Mouse (Mus musculus) heart, embryonic 10.5 days (tissue): ENCODE results near the gene Pbx4. TPM values are rescaled to one million over a fixed set of nuclear protein-coding genes. Genes with fewer than 3 reads are reported as not detected.
A peak's percentile ranks its signal among the peaks of the same experiment; 100 is the strongest.

Source experiments
- DNase-seq: peaks from one replicate; pipeline ENCODE4 v3.0.0-alpha.2; 2017; ENCODE audit warnings: low spot score
- H3K27ac ChIP-seq: fragments of 300-500 bp; sonication (generic); 2 replicates; pipeline ENCODE4 v1.5.1; 2016; ENCODE audit warnings: mild to moderate bottlenecking
- H3K27me3 ChIP-seq: fragments of 300-500 bp; sonication (generic); 2 replicates; pipeline ENCODE4 v1.6.1; 2016; ENCODE audit warnings: mild to moderate bottlenecking; ENCODE audit not compliant: poor library complexity, insufficient read depth, severe bottlenecking
- H3K36me3 ChIP-seq: fragments of 300-500 bp; sonication (generic); 2 replicates; pipeline ENCODE4 v1.6.1; 2016; ENCODE audit warnings: mild to moderate bottlenecking, moderate library complexity
- H3K4me1 ChIP-seq: fragments of 300-500 bp; sonication (generic); 2 replicates; pipeline ENCODE4 v1.6.1; 2016; ENCODE audit warnings: mild to moderate bottlenecking
- H3K4me3 ChIP-seq: fragments of 300-500 bp; sonication (generic); 2 replicates; pipeline ENCODE4 v1.5.1; 2016; ENCODE audit warnings: mild to moderate bottlenecking, moderate library complexity
- H3K9me3 ChIP-seq: fragments of 300-500 bp; sonication (generic); 2 replicates; pipeline ENCODE4 v1.6.1; 2016; ENCODE audit warnings: mild to moderate bottlenecking, moderate library complexity
- WGBS: fragments of 180-500 bp; shearing (Covaris S2); methylation state at CpG from one replicate; pipeline ENCODE4 v1.1.7; 2016; 5-methylcytosine and 5-hydroxymethylcytosine counted together
- polyA plus RNA-seq: library from polyadenylated mRNA; unstranded; fragments of >200 nt; fragmentation: Nextera tagmentation; extraction: Ambion mirVana; gene quantifications from 2 replicates; pipeline ENCODE4 v1.2.1, GENCODE M21; 2016

The Pbx4 gene
- polyA plus RNA-seq, 1 experiment from 2014 or later: 6.3 TPM

- no peaks in the 10 kb centered on the region for H3K36me3 ChIP-seq
- WGBS: 67% methylated on average over 5 of the region's 5 CpGs
- H3K4me1 ChIP-seq: peaks cover 9% of the 10 kb centered on the region
- DNase-seq: peak; percentile 73
- H3K4me3 ChIP-seq: no peak overlapping the region
- H3K27me3 ChIP-seq: peaks cover 6% of the 10 kb centered on the region; the same call in 1 of the 2 replicates
- H3K27ac ChIP-seq: no peak overlapping the region
- no peaks in the 10 kb centered on the region for H3K9me3 ChIP-seq
Measured at GRCm38 (mm10) chr8:69864180-69864579, 31.9 kb downstream of the Pbx4 start.

GRCm38 (mm10) chr8:69867696-69868326 lies 35.5 kb downstream of the Pbx4 start:
- no peak for DNase-seq
- no peaks in the 10 kb centered on the region for H3K36me3 ChIP-seq
- 61% methylated on average over 5 of the region's 5 CpGs for WGBS
- no peaks in the 10 kb centered on the region for H3K9me3 ChIP-seq
- H3K27ac ChIP-seq: no peak overlapping the region
- peaks cover 33% of the 10 kb centered on the region for H3K27me3 ChIP-seq
- peaks cover 9% of the 10 kb centered on the region for H3K4me1 ChIP-seq
- no peak overlapping the region for H3K4me3 ChIP-seq

GRCm38 (mm10) chr8:69870003-69870765 lies 37.9 kb downstream of the Pbx4 start:
- Histone ChIP-seq H3K27me3 (peaks cover 48% of the 10 kb centered on the region), H3K4me1 (peaks cover 9% of the 10 kb centered on the region), H3K4me3 (no peak overlapping the region), H3K36me3 (no peaks in the 10 kb centered on the region), H3K27ac (no peak overlapping the region), H3K9me3 (no peaks in the 10 kb centered on the region)
- DNase-seq: no peak
- 73% methylated on average over 11 of the region's 11 CpGs for WGBS

- WGBS: 78% methylated on average over 6 of the region's 6 CpGs
- H3K4me1 ChIP-seq: peaks cover 9% of the 10 kb centered on the region
- peaks cover 52% of the 10 kb centered on the region for H3K27me3 ChIP-seq
- H3K9me3 ChIP-seq: no peaks in the 10 kb centered on the region
- no peaks in the 10 kb centered on the region for H3K36me3 ChIP-seq
- H3K27ac ChIP-seq: no peak overlapping the region
- H3K4me3 ChIP-seq: no peak overlapping the region
- peak; percentile 70 for DNase-seq
Measured at GRCm38 (mm10) chr8:69870907-69871306, 38.6 kb downstream of the Pbx4 start.

- peak; percentile 73 for DNase-seq
- Histone ChIP-seq H3K4me3 (no peak overlapping the region), H3K9me3 (no peaks in the 10 kb centered on the region), H3K36me3 (no peaks in the 10 kb centered on the region), H3K27me3 (peaks cover 78% of the 10 kb centered on the region), H3K4me1 (no peaks in the 10 kb centered on the region), H3K27ac (no peak overlapping the region)
- WGBS: 11% methylated on average over 9 of the region's 9 CpGs
Measured at GRCm38 (mm10) chr8:69874155-69874554, 41.9 kb downstream of the Pbx4 start.

- no peaks in the 10 kb centered on the region for H3K36me3 ChIP-seq
- no peak overlapping the region for H3K27ac ChIP-seq
- no peak overlapping the region for H3K4me3 ChIP-seq
- no peak for DNase-seq
- peaks cover 83% of the 10 kb centered on the region for H3K27me3 ChIP-seq
- H3K9me3 ChIP-seq: no peaks in the 10 kb centered on the region
- 84% methylated on average over 13 of the region's 13 CpGs for WGBS
- H3K4me1 ChIP-seq: no peaks in the 10 kb centered on the region
Measured at GRCm38 (mm10) chr8:69874654-69875053, 42.4 kb downstream of the Pbx4 start.

GRCm38 (mm10) chr8:69876097-69876496 lies 43.8 kb downstream of the Pbx4 start:
- H3K4me1 ChIP-seq: peaks cover 5% of the 10 kb centered on the region
- no peaks in the 10 kb centered on the region for H3K36me3 ChIP-seq
- H3K4me3 ChIP-seq: no peak overlapping the region
- 40% methylated on average over 10 of the region's 10 CpGs for WGBS
- 0 out of 2 replicates have a peak overlapping the region, but pooled peaks have one; percentile 0 for H3K27ac ChIP-seq
- H3K27me3 ChIP-seq: peaks cover 86% of the 10 kb centered on the region
- H3K9me3 ChIP-seq: no peaks in the 10 kb centered on the region
- peak; percentile 70 for DNase-seq

GRCm38 (mm10) chr8:69876967-69877366 lies 44.7 kb downstream of the Pbx4 start:
- WGBS: 71% methylated on average over 10 of the region's 10 CpGs
- Histone ChIP-seq H3K27me3 (peaks cover 86% of the 10 kb centered on the region), H3K36me3 (no peaks in the 10 kb centered on the region), H3K4me3 (no peak overlapping the region), H3K9me3 (no peaks in the 10 kb centered on the region), H3K4me1 (peaks cover 14% of the 10 kb centered on the region), H3K27ac (no peak overlapping the region)
- peak; percentile 71 for DNase-seq

GRCm38 (mm10) chr8:69877396-69877795 lies 45.1 kb downstream of the Pbx4 start:
- DNase-seq: no peak
- peaks cover 89% of the 10 kb centered on the region for H3K27me3 ChIP-seq
- peaks cover 18% of the 10 kb centered on the region for H3K4me1 ChIP-seq
- H3K27ac ChIP-seq: no peak overlapping the region
- no peaks in the 10 kb centered on the region for H3K9me3 ChIP-seq
- no peak overlapping the region for H3K4me3 ChIP-seq
- 75% methylated on average over 4 of the region's 4 CpGs for WGBS
- H3K36me3 ChIP-seq: no peaks in the 10 kb centered on the region

- Histone ChIP-seq H3K27ac (no peak overlapping the region), H3K27me3 (peaks cover 89% of the 10 kb centered on the region), H3K4me3 (no peak overlapping the region), H3K4me1 (peaks cover 24% of the 10 kb centered on the region), H3K36me3 (no peaks in the 10 kb centered on the region), H3K9me3 (no peaks in the 10 kb centered on the region)
- DNase-seq: no peak
- 53% methylated on average over 3 of the region's 3 CpGs for WGBS
Measured at GRCm38 (mm10) chr8:69877992-69878391, 45.7 kb downstream of the Pbx4 start.

- Histone ChIP-seq H3K9me3 (no peaks in the 10 kb centered on the region), H3K27ac (no peak overlapping the region), H3K36me3 (no peaks in the 10 kb centered on the region), H3K4me1 (peaks cover 26% of the 10 kb centered on the region), H3K4me3 (no peak overlapping the region), H3K27me3 (peaks cover 94% of the 10 kb centered on the region)
- WGBS: 62% methylated on average over 8 of the region's 8 CpGs
- DNase-seq: no peak
Measured at GRCm38 (mm10) chr8:69879678-69880077, 47.4 kb downstream of the Pbx4 start.

- peak; percentile 74 for DNase-seq
- 10% methylated on average over 37 of the region's 37 CpGs for WGBS
- no peak overlapping the region for H3K27ac ChIP-seq
- peaks cover 100% of the 10 kb centered on the region for H3K27me3 ChIP-seq
- no peaks in the 10 kb centered on the region for H3K9me3 ChIP-seq
- H3K4me3 ChIP-seq: peak overlapping the region; percentile 53
- peaks cover 26% of the 10 kb centered on the region for H3K4me1 ChIP-seq
- no peaks in the 10 kb centered on the region for H3K36me3 ChIP-seq
Measured at GRCm38 (mm10) chr8:69880841-69881240, 48.5 kb downstream of the Pbx4 start.

- Histone ChIP-seq H3K9me3 (no peaks in the 10 kb centered on the region), H3K4me3 (peak overlapping the region; percentile 53), H3K4me1 (peaks cover 26% of the 10 kb centered on the region), H3K27me3 (peaks cover 100% of the 10 kb centered on the region), H3K36me3 (no peaks in the 10 kb centered on the region), H3K27ac (peak overlapping the region; percentile 17)
- no peak for DNase-seq
- 17% methylated on average over 79 of the region's 79 CpGs for WGBS
Measured at GRCm38 (mm10) chr8:69881261-69881865, 49.1 kb downstream of the Pbx4 start.
